Mouse (Mus musculus) limb, embryonic 11.5 days (tissue): ENCODE measurements around the gene Khdc4. TPM values are rescaled to one million over a fixed set of nuclear protein-coding genes. Genes with fewer than 3 reads are reported as not detected.
A peak's percentile ranks its signal among the peaks of the same experiment; 100 is the strongest.
"Not testable (repeated sequence)": the region's sequence is repeated elsewhere in the genome, so short reads cannot be mapped to it uniquely, and the experiment has no call there.

Source experiments
- ATAC-seq: fragments of 200-750 bp; cut with Nextera tagmentation; 2 replicates; pipeline ENCODE4 v1.8.0; 2017; ENCODE audit warnings: low read depth; ENCODE audit not compliant: insufficient number of reproducible peaks, low FRiP score, low TSS enrichment
- DNase-seq: peaks from one replicate; pipeline ENCODE4 v3.0.0-alpha.2; 2015; ENCODE audit warnings: low spot score
- H3K27ac ChIP-seq: fragments of 300-500 bp; sonication (generic); replicated peaks from 2 replicates; pipeline ENCODE4 v1.5.1; 2014; ENCODE audit warnings: low read depth, mild to moderate bottlenecking, low read length
- H3K27me3 ChIP-seq: fragments of 300-500 bp; sonication (generic); 2 replicates; pipeline ENCODE4 v1.6.1; 2014; ENCODE audit warnings: mild to moderate bottlenecking, low read length, mixed read lengths; ENCODE audit not compliant: control insufficient read depth, insufficient read depth
- H3K36me3 ChIP-seq: fragments of 300-500 bp; sonication (generic); 2 replicates; pipeline ENCODE4 v1.6.1; 2014; ENCODE audit warnings: mild to moderate bottlenecking, low read length, moderate library complexity, mixed read lengths; ENCODE audit not compliant: control insufficient read depth, insufficient read depth
- H3K4me1 ChIP-seq: fragments of 300-500 bp; sonication (generic); 2 replicates; pipeline ENCODE4 v1.6.1; 2014; ENCODE audit warnings: low read length, mixed read lengths; ENCODE audit not compliant: control insufficient read depth, insufficient read depth
- H3K4me2 ChIP-seq: fragments of 300-500 bp; sonication (generic); 2 replicates; pipeline ENCODE4 v1.6.1; 2014; ENCODE audit warnings: low read depth, mild to moderate bottlenecking, moderate library complexity; ENCODE audit not compliant: severe bottlenecking
- H3K4me3 ChIP-seq: fragments of 300-500 bp; sonication (generic); 2 replicates; pipeline ENCODE4 v1.5.1; 2014; ENCODE audit warnings: low read depth, low read length
- H3K9ac ChIP-seq: fragments of 300-500 bp; sonication (generic); 2 replicates; pipeline ENCODE4 v1.6.1; 2014; ENCODE audit warnings: mild to moderate bottlenecking, low read length
- H3K9me3 ChIP-seq: fragments of 300-500 bp; sonication (generic); 2 replicates; pipeline ENCODE4 v1.6.1; 2016; ENCODE audit warnings: low read length; ENCODE audit not compliant: control insufficient read depth
- WGBS: fragments of 180-500 bp; shearing (Covaris S2); extraction: QIAGEN DNeasy Blood & Tissue Kit; methylation state at CpG from one replicate; pipeline ENCODE4 v1.1.7; 2014; 5-methylcytosine and 5-hydroxymethylcytosine counted together
- polyA plus RNA-seq: library from polyadenylated mRNA; unstranded; fragments of >200 nt; fragmentation: Nextera tagmentation; extraction: Ambion mirVana; gene quantifications from 2 replicates; pipeline ENCODE4 v1.2.1, GENCODE M21; 2014

Gene Khdc4
- polyA plus RNA-seq, 1 experiment from 2014 or later: 110 TPM

DNA sequence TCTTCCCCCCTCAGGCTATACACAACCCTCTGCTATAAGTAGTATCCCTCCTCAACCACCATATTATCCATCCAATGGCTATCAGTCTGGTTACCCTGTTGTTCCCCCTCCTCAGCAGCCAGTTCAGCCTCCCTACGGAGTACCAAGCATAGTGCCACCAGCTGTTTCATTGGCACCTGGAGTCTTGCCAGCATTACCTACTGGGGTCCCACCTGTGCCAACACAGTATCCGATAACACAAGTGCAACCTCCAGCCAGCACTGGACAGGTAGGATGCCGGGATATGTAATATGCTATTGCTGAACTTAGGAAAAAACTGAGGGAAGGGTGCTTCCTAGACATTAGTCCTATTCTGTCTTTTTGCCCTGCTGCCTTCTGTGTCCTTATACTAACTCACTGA, 14.6 kb downstream of the Khdc4 start:
- 87% methylated on average over 3 of the region's 3 CpGs for WGBS
- H3K9me3 ChIP-seq: no peaks in the 10 kb centered on the region

DNA sequence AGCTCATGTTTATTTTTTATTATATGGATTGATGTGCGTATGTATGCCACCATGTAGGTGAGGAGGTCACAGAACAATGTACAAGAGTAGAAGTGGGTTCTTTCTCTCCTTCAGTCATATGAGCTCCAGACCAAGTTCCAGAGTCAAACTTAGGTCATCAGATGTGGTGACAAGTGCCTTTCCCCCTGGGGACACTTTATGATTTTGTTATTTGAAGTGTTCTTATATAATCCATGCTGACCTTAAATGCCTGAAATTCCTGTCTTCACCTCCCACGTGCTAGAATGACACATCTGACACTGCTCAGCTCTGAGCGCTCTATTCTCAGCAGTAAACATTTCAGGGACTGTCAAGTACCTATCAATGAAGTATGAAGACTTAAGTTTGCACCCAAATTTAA, 15.6 kb downstream of the Khdc4 start:
- ATAC-seq: no peak

More for the DNA sequence above, 14.6 kb downstream of the Khdc4 start:
- Histone ChIP-seq H3K27me3 (no peaks in the 10 kb centered on the region), H3K4me2 (no peak overlapping the region), H3K4me3 (no peak overlapping the region), H3K27ac (no peak overlapping the region), H3K36me3 (peaks cover 49% of the 10 kb centered on the region), H3K4me1 (no peaks in the 10 kb centered on the region), H3K9ac (no peak overlapping the region)
- no peak for DNase-seq
- ATAC-seq: no peak

DNA sequence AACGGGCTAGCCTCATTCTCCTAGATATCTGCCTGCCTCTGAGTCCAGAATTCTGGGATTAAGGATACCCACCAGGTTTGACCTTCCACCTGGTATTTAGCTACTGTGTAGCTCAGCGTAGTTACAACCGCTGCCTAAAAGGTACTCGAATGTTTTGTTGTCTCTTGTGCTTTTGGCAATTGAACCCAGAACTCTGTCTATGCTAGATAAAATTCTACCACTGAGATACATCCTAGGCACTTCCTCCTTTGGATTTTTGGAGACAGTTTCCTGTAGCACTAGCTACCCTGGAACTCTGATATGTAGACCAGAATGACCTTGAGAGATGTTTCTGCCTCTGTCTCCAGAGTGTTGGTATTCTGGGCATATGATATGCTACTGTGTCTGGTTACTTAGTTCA, 28.1 kb downstream of the Khdc4 start:
- Histone ChIP-seq H3K4me3 (no peak overlapping the region), H3K36me3 (peaks cover 23% of the 10 kb centered on the region), H3K4me2 (no peak overlapping the region), H3K27ac (no peak overlapping the region), H3K9me3 (no peaks in the 10 kb centered on the region), H3K9ac (no peak overlapping the region), H3K27me3 (no peaks in the 10 kb centered on the region), H3K4me1 (peaks cover 7% of the 10 kb centered on the region; the same call in 1 of the 2 replicates)
- ATAC-seq (no peak), DNase-seq (no peak)
- 92% methylated on average over 4 of the region's 4 CpGs for WGBS

More for the DNA sequence above, 15.6 kb downstream of the Khdc4 start:
- no peak overlapping the region for H3K27ac ChIP-seq
- no peak for DNase-seq
- no peaks in the 10 kb centered on the region for H3K27me3 ChIP-seq
- no peak overlapping the region for H3K9ac ChIP-seq
- H3K4me1 ChIP-seq: no peaks in the 10 kb centered on the region
- no peak overlapping the region for H3K4me2 ChIP-seq
- H3K36me3 ChIP-seq: peaks cover 44% of the 10 kb centered on the region
- H3K4me3 ChIP-seq: no peak overlapping the region
- WGBS: 88% methylated on average over 3 of the region's 3 CpGs
- H3K9me3 ChIP-seq: no peaks in the 10 kb centered on the region

DNA sequence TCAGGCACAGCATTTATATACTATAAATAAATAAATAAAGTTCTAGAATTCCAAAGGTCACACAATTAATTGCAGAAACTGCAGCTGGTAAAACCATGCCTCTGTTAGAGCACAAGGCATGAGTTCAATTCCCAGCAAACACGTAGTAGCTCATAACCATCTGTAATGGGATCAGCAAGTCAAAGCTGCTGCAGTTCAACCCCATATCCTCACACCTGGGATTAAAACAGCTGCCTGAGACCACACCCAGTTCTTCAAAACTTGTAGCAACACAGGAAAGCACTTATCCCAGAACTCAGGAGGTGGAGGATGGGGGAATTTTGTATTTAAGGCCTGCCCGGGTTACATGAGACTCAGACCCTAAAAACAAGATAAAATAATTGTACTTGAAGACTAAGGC, 29.1 kb downstream of the Khdc4 start:
- ATAC-seq (no peak), DNase-seq (no peak)
- WGBS: 72% methylated on average over 2 of the region's 2 CpGs
- Histone ChIP-seq H3K4me3 (no peak overlapping the region), H3K4me2 (no peak overlapping the region), H3K9me3 (no peaks in the 10 kb centered on the region), H3K27me3 (no peaks in the 10 kb centered on the region), H3K36me3 (peaks cover 19% of the 10 kb centered on the region), H3K4me1 (peaks cover 7% of the 10 kb centered on the region; the same call in 1 of the 2 replicates), H3K27ac (no peak overlapping the region), H3K9ac (no peak overlapping the region)

DNA sequence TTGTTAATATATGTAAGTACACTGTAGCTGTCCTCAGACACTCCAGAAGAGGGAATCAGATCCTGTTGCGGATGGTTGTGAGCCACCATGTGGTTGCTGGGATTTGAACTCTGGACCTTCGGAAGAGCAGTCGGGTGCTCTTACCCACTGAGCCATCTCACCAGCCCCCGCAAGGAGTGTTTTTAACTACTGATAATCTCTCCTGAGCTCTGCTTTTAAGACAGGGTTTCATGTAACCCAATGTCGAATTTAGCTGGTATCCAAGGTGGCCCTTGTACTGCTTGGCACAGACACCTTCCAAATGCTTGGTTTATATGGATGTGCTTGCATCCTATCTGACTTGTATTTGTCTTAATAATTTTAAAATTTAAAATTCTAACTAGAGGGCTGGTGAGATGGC, 30.1 kb downstream of the Khdc4 start:
- not testable (repeated sequence) for H3K9ac ChIP-seq, H3K27me3 ChIP-seq, H3K4me1 ChIP-seq, ATAC-seq, H3K36me3 ChIP-seq, H3K27ac ChIP-seq, DNase-seq, H3K9me3 ChIP-seq, H3K4me3 ChIP-seq, H3K4me2 ChIP-seq
- whole genome bisulfite sequencing: 93% methylated on average over 5 of the region's 5 CpGs

DNA sequence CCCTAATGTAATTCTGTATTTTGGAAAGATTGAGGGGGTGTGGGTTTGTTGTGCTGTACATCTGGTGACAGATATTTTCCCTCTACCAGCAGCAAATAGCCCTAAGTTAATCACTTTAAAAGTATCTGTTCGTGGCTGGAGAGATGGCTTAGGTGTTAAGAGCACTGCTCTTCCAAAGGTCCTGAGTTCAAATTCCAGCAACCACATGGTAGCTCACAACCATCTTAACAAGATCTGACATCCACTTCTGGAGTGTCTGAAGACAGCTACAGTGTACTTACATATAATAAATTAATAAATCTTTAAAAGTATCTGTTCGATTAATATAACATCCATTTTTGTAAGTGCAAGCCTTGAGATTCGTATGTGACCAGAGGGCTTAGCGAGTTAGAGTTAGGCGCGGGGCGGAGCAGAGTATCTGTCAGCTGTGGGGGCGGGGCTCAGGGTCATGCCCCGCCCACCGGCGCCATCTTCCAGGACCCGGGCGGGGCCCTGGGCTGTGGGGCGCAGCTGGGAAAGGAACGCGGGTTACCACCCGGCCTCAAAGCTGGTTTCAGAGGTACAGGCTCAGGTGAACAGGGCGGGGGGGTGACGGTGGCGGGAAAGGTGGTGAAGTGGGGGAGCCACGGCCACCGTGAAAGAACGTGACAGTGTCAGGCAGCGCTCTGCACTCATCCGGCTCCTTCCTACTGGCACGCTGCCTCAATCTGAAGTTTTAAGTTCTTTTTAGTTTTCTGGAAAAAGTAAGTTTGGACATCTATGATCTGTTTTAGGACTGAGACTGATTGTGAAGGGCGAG, 31.0 kb downstream of the Khdc4 start, which contains the start of gene Rit1:
Gene Rit1 (plus strand): TSS at position 440 of the 799 bp plus-strand sequence.
- 2% methylated on average over 27 of the region's 27 CpGs for WGBS
- Histone ChIP-seq H3K36me3 (peaks cover 6% of the 10 kb centered on the region), H3K27me3 (no peaks in the 10 kb centered on the region), H3K4me2 (peak within 1 kb of the TSS; percentile 87), H3K4me3 (peak within 1 kb of the TSS; percentile 55), H3K27ac (0 out of 2 replicates have a peak within 1 kb of the TSS, but pooled peaks have one; percentile 15), H3K4me1 (peaks cover 7% of the 10 kb centered on the region; the same call in 1 of the 2 replicates), H3K9me3 (no peaks in the 10 kb centered on the region), H3K9ac (peak within 1 kb of the TSS; percentile 64)
- DNase-seq (peak; percentile 85), ATAC-seq (peak; percentile 89)

DNA sequence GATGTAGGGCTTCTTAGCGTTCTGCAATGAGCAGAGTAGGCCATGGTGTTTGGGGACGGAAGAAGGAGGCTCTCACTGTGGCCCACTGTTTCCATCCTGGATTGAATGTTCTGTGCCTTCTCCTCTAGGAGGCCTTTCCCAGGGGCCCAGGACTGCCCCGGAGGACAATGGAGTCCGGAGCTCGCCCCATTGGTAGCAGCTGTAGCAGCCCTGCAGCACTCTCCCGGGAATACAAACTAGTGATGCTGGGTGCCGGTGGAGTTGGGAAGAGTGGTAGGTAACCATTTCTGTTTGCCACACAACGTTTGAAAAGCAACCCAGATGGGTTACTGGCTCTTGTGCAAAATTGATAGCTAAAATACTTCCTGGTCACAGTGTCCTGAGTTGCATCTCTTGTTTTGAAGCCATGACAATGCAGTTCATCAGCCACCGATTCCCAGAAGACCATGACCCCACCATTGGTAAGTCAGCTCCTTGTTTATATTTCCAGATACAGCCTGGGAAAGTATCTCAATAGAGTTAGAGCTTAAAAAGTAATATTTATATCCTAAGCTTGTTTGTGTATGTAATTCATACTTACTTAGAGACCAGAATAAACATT, 31.7 kb downstream of the Khdc4 start:
- Histone ChIP-seq H3K27me3 (no peaks in the 10 kb centered on the region), H3K9ac (peak overlapping the region; percentile 64), H3K4me1 (peaks cover 7% of the 10 kb centered on the region; the same call in 1 of the 2 replicates), H3K4me2 (peak overlapping the region; percentile 87), H3K4me3 (peak overlapping the region; percentile 55), H3K36me3 (peaks cover 5% of the 10 kb centered on the region), H3K27ac (0 out of 2 replicates have a peak overlapping the region, but pooled peaks have one; percentile 15), H3K9me3 (no peaks in the 10 kb centered on the region)
- ATAC-seq (peak; percentile 61), DNase-seq (peak; percentile 40)
- 11% methylated on average over 9 of the region's 9 CpGs for WGBS

DNA sequence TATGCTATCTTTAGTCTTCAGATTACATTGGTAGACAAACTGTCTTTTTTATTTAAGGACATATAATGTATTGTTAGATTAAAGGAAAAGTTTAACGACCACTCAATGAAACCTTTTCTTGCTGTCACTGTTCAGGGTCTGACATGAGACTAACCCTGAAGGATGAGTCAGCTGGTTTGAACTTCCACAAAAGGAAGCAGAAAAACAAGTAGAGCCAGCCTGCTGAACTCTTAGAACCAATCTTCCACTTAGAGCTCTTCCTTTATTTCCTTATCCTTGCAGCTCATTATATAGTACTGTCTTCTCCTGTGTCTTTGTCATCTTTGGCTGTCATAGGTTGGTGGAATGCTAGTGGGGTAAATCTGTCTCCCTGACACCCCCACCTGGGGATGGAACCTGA, 32.2 kb downstream of the Khdc4 start:
- Histone ChIP-seq H3K4me3 (no peak overlapping the region), H3K4me1 (peaks cover 7% of the 10 kb centered on the region; the same call in 1 of the 2 replicates), H3K27me3 (no peaks in the 10 kb centered on the region), H3K27ac (no peak overlapping the region), H3K9ac (no peak overlapping the region), H3K9me3 (no peaks in the 10 kb centered on the region), H3K36me3 (peaks cover 3% of the 10 kb centered on the region; the same call in 1 of the 2 replicates), H3K4me2 (no peak overlapping the region)
- DNase-seq: no peak
- no peak for ATAC-seq
- WGBS: 84% methylated on average over 1 of the region's 1 CpGs
